Mouse (Mus musculus): ENCODE results near the gene Tmem176b.

The Tmem176b gene

GRCm38 (mm10) chr6:48787867-48788266 lies 53.4 kb downstream of the Tmem176b start:
- DNase-seq (ENCODE audit: low spot score in 2 of 2): no peak

- no peak for DNase-seq (ENCODE audit: low spot score in 2 of 2)
Observed at GRCm38 (mm10) chr6:48785601-48786000, 55.7 kb downstream of the Tmem176b start.

- DNase-seq (ENCODE audit: low spot score in 2 of 2): no peak
Observed at GRCm38 (mm10) chr6:48785189-48785588, 56.1 kb downstream of the Tmem176b start.

GRCm38 (mm10) chr6:48784406-48784805 lies 56.9 kb downstream of the Tmem176b start:
- DNase-seq (ENCODE audit: low spot score in 2 of 2): no peak

Measured in frontal cortex, postnatal 36 days (tissue).